Mouse (Mus musculus) midbrain, embryonic 11.5 days (tissue): Measurements from ENCODE around the gene Robo4. TPM values are rescaled to one million over a fixed set of nuclear protein-coding genes. Genes with fewer than 3 reads are reported as not detected.

Experiments used
- ATAC-seq: fragments of 200-750 bp; cut with Nextera tagmentation; 2 replicates; pipeline ENCODE4 v1.8.0; 2017; ENCODE audit warnings: moderate TSS enrichment, moderate library complexity; ENCODE audit not compliant: low FRiP score
- DNase-seq: peaks from one replicate; pipeline ENCODE4 v3.0.0; 2015; ENCODE audit warnings: low spot score; ENCODE audit errors: missing footprints
- H3K27ac ChIP-seq: fragments of 300-500 bp; sonication (generic); 2 replicates; pipeline ENCODE4 v1.5.1; 2014; ENCODE audit warnings: low read depth, low read length
- H3K27me3 ChIP-seq: fragments of 300-500 bp; sonication (generic); 2 replicates; pipeline ENCODE4 v1.6.1; 2014; ENCODE audit warnings: mild to moderate bottlenecking, low read length, moderate library complexity, mixed read lengths; ENCODE audit not compliant: control insufficient read depth, insufficient read depth
- H3K36me3 ChIP-seq: fragments of 300-500 bp; sonication (generic); 2 replicates; pipeline ENCODE4 v1.6.1; 2014; ENCODE audit warnings: mild to moderate bottlenecking, low read length, moderate library complexity, mixed read lengths; ENCODE audit not compliant: control insufficient read depth, insufficient read depth
- H3K4me1 ChIP-seq: fragments of 300-500 bp; sonication (generic); 2 replicates; pipeline ENCODE4 v1.6.1; 2014; ENCODE audit warnings: low read length; ENCODE audit not compliant: control insufficient read depth, insufficient read depth
- H3K4me2 ChIP-seq: fragments of 300-500 bp; sonication (generic); 2 replicates; pipeline ENCODE4 v1.6.1; 2014; ENCODE audit warnings: mild to moderate bottlenecking, moderate library complexity
- H3K4me3 ChIP-seq: fragments of 300-500 bp; sonication (generic); 2 replicates; pipeline ENCODE4 v1.5.1; 2014; ENCODE audit warnings: low read depth, low read length
- H3K9ac ChIP-seq: fragments of 300-500 bp; sonication (generic); 2 replicates; pipeline ENCODE4 v1.6.1; 2014; ENCODE audit warnings: low read length
- H3K9me3 ChIP-seq: fragments of 300-500 bp; sonication (generic); 2 replicates; pipeline ENCODE4 v1.6.1; 2016; ENCODE audit warnings: low read length; ENCODE audit not compliant: control insufficient read depth
- WGBS: fragments of 180-500 bp; shearing (Covaris S2); extraction: QIAGEN DNeasy Blood & Tissue Kit; methylation state at CpG from one replicate; pipeline ENCODE4 v1.1.7; 2014; 5-methylcytosine and 5-hydroxymethylcytosine counted together
- polyA plus RNA-seq: library from polyadenylated mRNA; unstranded; fragments of >200 nt; fragmentation: Nextera tagmentation; extraction: Ambion mirVana; gene quantifications from 2 replicates; pipeline ENCODE4 v1.2.1, GENCODE M21; 2014

Robo4 gene
- polyA plus RNA-seq, 1 experiment from 2014 or later: 5.3 TPM

GRCm38 (mm10) chr9:37433823-37434560 lies 32.3 kb downstream of the Robo4 start:
- Histone ChIP-seq H3K9ac (no peak overlapping the region), H3K27ac (no peak overlapping the region), H3K9me3 (no peaks in the 10 kb centered on the region), H3K4me1 (peaks cover 8% of the 10 kb centered on the region; the same call in 1 of the 2 replicates), H3K4me2 (no peak overlapping the region), H3K4me3 (no peak overlapping the region), H3K36me3 (no peaks in the 10 kb centered on the region), H3K27me3 (peaks cover 76% of the 10 kb centered on the region)
- WGBS: 3% methylated on average over 18 of the region's 18 CpGs
- DNase-seq: peak; percentile 92
- ATAC-seq: no peak

GRCm38 (mm10) chr9:37434932-37435331 lies 33.2 kb downstream of the Robo4 start:
- no peak overlapping the region for H3K4me2 ChIP-seq
- ATAC-seq: peak; percentile 56; the same call in 1 of the 2 replicates

GRCm38 (mm10) chr9:37435616-37436015 lies 33.9 kb downstream of the Robo4 start:
- Histone ChIP-seq H3K4me3 (no peak overlapping the region), H3K27ac (no peak overlapping the region; the same call in 1 of the 2 replicates), H3K4me1 (peaks cover 8% of the 10 kb centered on the region; the same call in 1 of the 2 replicates), H3K36me3 (no peaks in the 10 kb centered on the region), H3K9me3 (no peaks in the 10 kb centered on the region), H3K4me2 (no peak overlapping the region), H3K9ac (no peak overlapping the region), H3K27me3 (peaks cover 66% of the 10 kb centered on the region)
- ATAC-seq: no peak
- DNase-seq: peak; percentile 87
- WGBS: 2% methylated on average over 4 of the region's 4 CpGs

More at GRCm38 (mm10) chr9:37434932-37435331, 33.2 kb downstream of the Robo4 start:
- DNase-seq: peak; percentile 94
- Histone ChIP-seq H3K4me3 (no peak overlapping the region), H3K27ac (no peak overlapping the region), H3K9me3 (no peaks in the 10 kb centered on the region), H3K27me3 (peaks cover 70% of the 10 kb centered on the region), H3K36me3 (no peaks in the 10 kb centered on the region), H3K4me1 (peaks cover 8% of the 10 kb centered on the region; the same call in 1 of the 2 replicates), H3K9ac (no peak overlapping the region)
- 0% methylated on average over 14 of the region's 14 CpGs for WGBS

GRCm38 (mm10) chr9:37437772-37438735 lies 36.4 kb downstream of the Robo4 start:
- Histone ChIP-seq H3K9me3 (no peaks in the 10 kb centered on the region), H3K4me1 (peaks cover 5% of the 10 kb centered on the region; the same call in 1 of the 2 replicates), H3K4me2 (no peak overlapping the region), H3K27ac (no peak overlapping the region), H3K36me3 (no peaks in the 10 kb centered on the region), H3K4me3 (no peak overlapping the region), H3K9ac (no peak overlapping the region), H3K27me3 (peaks cover 42% of the 10 kb centered on the region)
- 61% methylated on average over 3 of the region's 3 CpGs for WGBS
- no peak for DNase-seq
- peak; percentile 41; the same call in 1 of the 2 replicates for ATAC-seq

GRCm38 (mm10) chr9:37452401-37452800 lies 50.7 kb downstream of the Robo4 start:
- Histone ChIP-seq H3K9ac (no peak overlapping the region), H3K9me3 (no peaks in the 10 kb centered on the region), H3K4me1 (peaks cover 30% of the 10 kb centered on the region), H3K27me3 (peaks cover 64% of the 10 kb centered on the region), H3K4me3 (no peak overlapping the region), H3K27ac (no peak overlapping the region), H3K4me2 (peak overlapping the region; percentile 16; the same call in 1 of the 2 replicates), H3K36me3 (no peaks in the 10 kb centered on the region)
- no peak for ATAC-seq
- DNase-seq: peak; percentile 88
- WGBS: 0% methylated on average over 5 of the region's 5 CpGs

GRCm38 (mm10) chr9:37453328-37453727 lies 51.6 kb downstream of the Robo4 start:
- Histone ChIP-seq H3K36me3 (no peaks in the 10 kb centered on the region), H3K9me3 (no peaks in the 10 kb centered on the region), H3K4me3 (no peak overlapping the region), H3K27me3 (peaks cover 73% of the 10 kb centered on the region), H3K9ac (no peak overlapping the region), H3K4me2 (no peak overlapping the region), H3K27ac (no peak overlapping the region), H3K4me1 (peaks cover 30% of the 10 kb centered on the region)
- 32% methylated on average over 4 of the region's 4 CpGs for WGBS
- DNase-seq (no peak), ATAC-seq (no peak)

GRCm38 (mm10) chr9:37454011-37454492 lies 52.4 kb downstream of the Robo4 start:
- H3K4me2 ChIP-seq: no peak overlapping the region
- no peaks in the 10 kb centered on the region for H3K9me3 ChIP-seq
- peak; percentile 78 for ATAC-seq
- peaks cover 80% of the 10 kb centered on the region for H3K27me3 ChIP-seq
- H3K36me3 ChIP-seq: no peaks in the 10 kb centered on the region
- peak overlapping the region; percentile 10; the same call in 1 of the 2 replicates for H3K27ac ChIP-seq
- whole genome bisulfite sequencing: 3% methylated on average over 6 of the region's 6 CpGs
- DNase-seq: peak; percentile 92
- H3K4me3 ChIP-seq: no peak overlapping the region
- peaks cover 30% of the 10 kb centered on the region for H3K4me1 ChIP-seq
- H3K9ac ChIP-seq: no peak overlapping the region

GRCm38 (mm10) chr9:37454991-37455390 lies 53.3 kb downstream of the Robo4 start:
- no peaks in the 10 kb centered on the region for H3K9me3 ChIP-seq
- WGBS: 6% methylated on average over 3 of the region's 3 CpGs
- no peak overlapping the region for H3K9ac ChIP-seq
- H3K27ac ChIP-seq: peak overlapping the region; percentile 10; the same call in 1 of the 2 replicates
- ATAC-seq: peak; percentile 49
- peak overlapping the region; percentile 1; the same call in 1 of the 2 replicates for H3K4me2 ChIP-seq
- peaks cover 88% of the 10 kb centered on the region for H3K27me3 ChIP-seq
- peak; percentile 84 for DNase-seq
- H3K4me1 ChIP-seq: peaks cover 34% of the 10 kb centered on the region
- H3K4me3 ChIP-seq: no peak overlapping the region
- no peaks in the 10 kb centered on the region for H3K36me3 ChIP-seq
